Mouse (Mus musculus) embryonic stem cell, embryonic (primary cell): ENCODE results near the gene Rpl21.

Experiments
- CTCF ChIA-PET, 4 experiments: fragments of 300-600 bp in 2 of 4; fragments of 350-600 bp in 2 of 4; sonication (Branson Sonifier 250); formaldehyde crosslinking; loops; one replicate each; lab custom pipeline; 2022; ENCODE audit warnings: inconsistent platforms in 2 of 4; lab: Charles Lee
- POLR2A ChIA-PET, 4 experiments: fragments of 300-600 bp in 2 of 4; fragments of 350-600 bp in 2 of 4; sonication (Branson Sonifier 250); formaldehyde crosslinking; loops; one replicate each; lab custom pipeline; 2022; ENCODE audit warnings: antibody characterized with exemption in 4 of 4, inconsistent platforms in 1 of 4; lab: Charles Lee

The Rpl21 gene

GRCm38 (mm10) chr5:146832769-146833448, at the start of gene Rpl21:
Rpl21 (plus strand) TSS chr5:146832890.
- CTCF ChIA-PET: interaction anchor here in 1 of 4 experiments (0.5 kb wide), 1 partner anchor 87 kb away, joined by 6 read pairs; no protein-coding TSS in a partner anchor
- POLR2A ChIA-PET: interaction anchor here (0.6 to 6.1 kb wide), 36 partner anchors 9 to 1600 kb away, joined by 3 to 76 read pairs (median 5); partner anchors contain the start of genes Rasl11a (in 3 of the 4), Usp12 (in 3 of the 4) and Polr1d (in 1 of the 4)

- POLR2A ChIA-PET: interaction anchor here in 3 of 4 experiments (0.7 to 2.5 kb wide), 7 partner anchors 12 to 60 kb away, joined by 3 to 9 read pairs (median 4); partner anchors contain the start of gene Usp12 (in 1 of the 3)
- CTCF ChIA-PET: interaction anchor here in 3 of 4 experiments (0.7 to 1.4 kb wide), 5 partner anchors 11 to 71 kb away, joined by 3 to 6 read pairs (median 4); partner anchors contain the start of gene Usp12 (in 1 of the 3)
Observed at GRCm38 (mm10) chr5:146783300-146783699, 49.4 kb upstream of the Rpl21 start.

DNA sequence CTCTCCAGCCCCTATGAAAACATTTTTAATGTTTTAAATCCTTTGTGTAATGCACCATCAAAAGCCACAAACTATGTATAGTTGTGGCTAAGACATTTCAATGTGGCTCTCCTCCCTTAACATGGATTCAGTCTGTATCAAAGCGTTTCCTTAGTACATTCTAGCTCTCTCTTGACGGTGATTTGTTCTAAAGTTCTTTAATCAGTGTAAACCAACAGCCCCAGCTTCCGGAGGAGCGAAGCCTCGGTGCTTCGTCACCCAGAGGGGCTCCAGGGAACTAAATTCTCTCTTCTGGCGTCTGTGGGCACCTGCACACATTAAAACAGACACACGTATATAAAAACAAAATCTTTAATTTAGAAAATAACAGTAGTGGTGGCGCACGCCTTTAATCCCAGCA, 48.8 kb upstream of the Rpl21 start:
- ChIA-PET CTCF (interaction anchor here in 2 of 4 experiments (0.6 to 1.4 kb wide), 3 partner anchors 11 to 397 kb away, joined by 3 to 5 read pairs (median 3); partner anchors contain the start of gene Usp12 (in 1 of the 2)), POLR2A (interaction anchor here in 1 of 4 experiments (1.0 to 2.5 kb wide), 7 partner anchors 12 to 83 kb away, joined by 3 to 9 read pairs (median 4); partner anchors contain the start of gene Usp12)

DNA sequence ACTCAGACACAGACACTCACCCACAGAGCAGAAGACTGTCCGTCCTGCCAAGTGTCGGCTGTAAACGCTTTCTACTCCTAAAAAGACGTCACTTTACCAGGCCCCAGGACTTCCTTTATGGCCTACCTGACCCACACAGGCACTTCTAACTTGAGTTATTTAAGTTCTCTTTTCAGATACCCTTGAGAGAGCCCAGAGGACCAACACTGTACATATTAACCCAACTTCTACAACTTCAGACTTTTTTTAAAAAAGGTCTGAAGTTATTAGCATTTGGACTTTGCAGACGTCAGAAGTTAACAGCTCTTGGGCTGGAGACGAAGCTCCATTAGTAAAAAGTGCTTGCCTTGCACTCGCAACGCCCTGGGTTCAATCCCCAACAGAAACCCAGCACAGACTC, 46.6 kb upstream of the Rpl21 start:
- ChIA-PET CTCF (interaction anchor here in 1 of 4 experiments (0.6 kb wide), 1 partner anchor 119 kb away, joined by 3 read pairs; no protein-coding TSS in a partner anchor), POLR2A (interaction anchor here in 1 of 4 experiments (1.9 to 2.5 kb wide), 2 partner anchors 9 to 53 kb away, joined by 6 to 9 read pairs; partner anchors contain the start of gene Usp12)

DNA sequence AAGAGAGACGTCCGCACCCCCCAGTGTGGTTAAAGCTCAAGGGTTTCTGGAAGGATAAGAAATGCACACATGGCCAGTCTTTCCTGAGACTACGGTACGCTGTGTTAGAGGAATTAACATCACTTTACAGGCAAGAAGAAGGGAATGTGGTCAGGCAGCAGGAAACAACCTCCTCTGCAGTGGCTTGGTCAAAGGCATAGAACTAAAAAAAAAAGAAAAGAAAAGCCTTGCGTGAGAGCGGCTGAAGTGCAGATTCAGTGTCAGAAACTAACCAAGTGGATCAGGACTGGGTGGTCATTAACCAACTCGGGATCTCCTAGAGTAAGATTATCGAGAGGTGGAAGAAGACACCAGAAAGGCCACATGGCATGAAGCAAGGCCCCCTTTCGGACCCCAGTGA, 43.3 kb upstream of the Rpl21 start:
- CTCF ChIA-PET: interaction anchor here in 1 of 4 experiments (0.5 to 0.8 kb wide), 3 partner anchors 12 to 889 kb away, joined by 3 to 7 read pairs (median 4); no protein-coding TSS in a partner anchor
- POLR2A ChIA-PET: interaction anchor here in 2 of 4 experiments (0.6 to 2.9 kb wide), 4 partner anchors 11 to 111 kb away, joined by 3 to 11 read pairs (median 3); no protein-coding TSS in a partner anchor

GRCm38 (mm10) chr5:146790944-146791343, 41.7 kb upstream of the Rpl21 start:
- POLR2A ChIA-PET: interaction anchor here in 3 of 4 experiments (0.6 to 2.0 kb wide), 5 partner anchors 10 to 47 kb away, joined by 3 to 5 read pairs (median 4); no protein-coding TSS in a partner anchor

GRCm38 (mm10) chr5:146792140-146792791, 40.4 kb upstream of the Rpl21 start:
- ChIA-PET CTCF (interaction anchor here in 1 of 4 experiments (0.6 kb wide), 1 partner anchor 514 kb away, joined by 4 read pairs; no protein-coding TSS in a partner anchor), POLR2A (interaction anchor here in 3 of 4 experiments (0.5 to 2.5 kb wide), 5 partner anchors 10 to 72 kb away, joined by 3 to 7 read pairs (median 5); no protein-coding TSS in a partner anchor)

More at GRCm38 (mm10) chr5:146790944-146791343, 41.7 kb upstream of the Rpl21 start:
- CTCF ChIA-PET: interaction anchor here in 1 of 4 experiments (1.0 kb wide), 1 partner anchor 33 kb away, joined by 3 read pairs; no protein-coding TSS in a partner anchor

- ChIA-PET CTCF (no interaction called here), POLR2A (interaction anchor here in 1 of 4 experiments (2.5 to 4.7 kb wide), 3 partner anchors 39 to 46 kb away, joined by 6 to 29 read pairs (median 21); partner anchors contain the start of gene Rpl21)
Observed at GRCm38 (mm10) chr5:146793630-146794083, 39.0 kb upstream of the Rpl21 start.

DNA sequence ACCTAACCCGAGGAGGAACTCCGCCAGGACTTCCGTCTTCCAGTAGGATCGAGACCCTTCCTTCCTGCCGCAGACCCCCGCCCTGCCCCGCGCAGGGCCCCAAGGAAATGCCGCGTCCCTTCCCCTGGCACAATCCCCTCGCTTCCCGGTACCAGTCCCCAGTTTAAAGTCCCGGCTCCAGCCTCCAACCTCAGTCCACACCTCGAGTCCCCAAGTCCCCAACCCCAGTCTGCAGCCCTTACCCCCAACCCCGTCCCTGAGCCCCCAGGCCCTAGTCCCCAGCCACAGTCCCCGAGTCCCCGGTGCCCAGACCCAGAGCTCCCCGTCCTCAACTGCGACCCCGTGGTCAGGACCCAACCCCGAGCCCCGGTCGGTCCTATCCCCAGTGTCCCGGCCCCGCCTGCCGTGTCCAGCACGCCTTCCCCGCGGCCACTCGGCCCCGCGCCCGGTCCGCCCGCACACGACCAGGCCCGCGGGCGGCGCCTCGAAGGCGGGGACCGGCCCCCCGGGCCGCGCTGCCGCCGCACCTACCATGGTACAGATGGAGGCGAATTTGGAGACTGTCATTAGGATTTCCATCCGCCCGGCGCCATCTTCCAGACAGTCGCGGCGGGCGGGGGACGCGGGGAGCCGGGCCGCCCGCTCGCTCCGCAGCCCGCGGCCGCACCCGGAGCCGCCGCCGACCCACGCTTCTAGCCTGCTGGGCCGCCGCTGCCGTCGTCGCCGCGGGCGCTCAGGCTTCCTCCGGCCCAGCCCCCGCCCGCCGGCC, 38.4 kb upstream of the Rpl21 start:
- ChIA-PET CTCF (interaction anchor here (0.5 to 1.2 kb wide), 12 partner anchors 11 to 759 kb away, joined by 3 to 6 read pairs (median 4); partner anchors contain the start of gene Rasl11a (in 1 of the 4)), POLR2A (interaction anchor here (0.6 to 4.7 kb wide), 30 partner anchors 10 to 523 kb away, joined by 3 to 29 read pairs (median 5); partner anchors contain the start of genes Rpl21 (in 3 of the 4) and Rasl11a (in 2 of the 4))

DNA sequence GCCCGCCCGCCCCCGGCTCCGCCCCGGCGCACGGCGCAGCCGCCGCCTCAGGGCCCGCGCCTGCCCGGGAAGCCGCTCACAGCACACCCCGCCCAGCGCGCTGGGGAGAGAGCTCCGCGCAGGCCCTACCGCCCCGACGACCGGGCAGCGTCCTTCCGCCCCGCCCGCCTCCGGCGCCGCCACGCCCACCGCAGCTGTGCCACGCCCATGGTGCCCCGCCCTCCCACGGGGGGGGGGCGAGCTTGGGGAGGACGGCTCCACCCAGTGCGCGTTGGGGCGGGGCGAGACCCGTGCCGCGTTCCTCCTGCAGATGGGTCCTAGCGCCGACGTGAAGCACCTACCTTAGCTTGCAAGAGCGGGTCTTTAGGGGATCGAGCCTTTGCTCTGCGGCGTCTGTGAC, 37.8 kb upstream of the Rpl21 start, which contains the start of gene Usp12:
Gene Usp12 (minus strand): TSS at position 154 of the 400 bp plus-strand sequence.
- POLR2A ChIA-PET: interaction anchor here (0.5 to 4.7 kb wide), 39 partner anchors 10 to 1591 kb away, joined by 3 to 29 read pairs (median 4); partner anchors contain the start of genes Rpl21 (in 3 of the 4), Rasl11a (in 2 of the 4) and Zkscan5 (in 1 of the 4)

DNA sequence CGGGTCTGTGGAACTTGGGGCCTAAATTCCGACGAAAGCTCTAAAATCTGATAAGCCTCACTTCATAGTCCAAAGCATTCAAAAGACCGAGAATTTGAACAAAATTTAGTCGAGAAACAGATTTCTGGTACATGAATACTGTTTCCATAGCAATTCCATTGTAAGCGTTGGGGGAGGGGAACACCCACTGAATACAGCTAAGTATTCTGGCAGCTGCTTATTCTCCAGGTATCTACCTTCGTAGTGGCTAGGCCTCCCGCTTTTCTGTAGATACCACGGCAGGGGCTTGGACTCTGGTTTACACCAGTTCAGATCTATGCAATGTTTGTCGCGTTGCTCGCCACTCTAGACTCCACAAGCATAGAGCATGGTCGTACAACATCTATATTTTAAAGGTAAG, 37.0 kb upstream of the Rpl21 start:
- CTCF ChIA-PET: interaction anchor here in 3 of 4 experiments (0.5 to 1.3 kb wide), 6 partner anchors 16 to 153 kb away, joined by 3 to 6 read pairs (median 4); partner anchors contain the start of gene Gtf3a (in 1 of the 3)
- POLR2A ChIA-PET: interaction anchor here in 2 of 4 experiments (0.6 to 4.7 kb wide), 21 partner anchors 9 to 1688 kb away, joined by 3 to 29 read pairs (median 4); partner anchors contain the start of genes Rasl11a (in 1 of the 2), Rpl21 (in 1 of the 2) and Zkscan5 (in 1 of the 2)

More for the DNA sequence above, 37.8 kb upstream of the Rpl21 start, which contains the start of gene Usp12:
- CTCF ChIA-PET: interaction anchor here (0.5 to 1.3 kb wide), 16 partner anchors 12 to 760 kb away, joined by 3 to 6 read pairs (median 4); partner anchors contain the start of gene Rasl11a (in 1 of the 4)

- POLR2A ChIA-PET: interaction anchor here in 1 of 4 experiments (2.0 kb wide), 1 partner anchor 14 kb away, joined by 5 read pairs; no protein-coding TSS in a partner anchor
- CTCF ChIA-PET: interaction anchor here in 1 of 4 experiments (0.6 kb wide), 1 partner anchor 19 kb away, joined by 7 read pairs; no protein-coding TSS in a partner anchor
Observed at GRCm38 (mm10) chr5:146798031-146798430, 34.7 kb upstream of the Rpl21 start.

DNA sequence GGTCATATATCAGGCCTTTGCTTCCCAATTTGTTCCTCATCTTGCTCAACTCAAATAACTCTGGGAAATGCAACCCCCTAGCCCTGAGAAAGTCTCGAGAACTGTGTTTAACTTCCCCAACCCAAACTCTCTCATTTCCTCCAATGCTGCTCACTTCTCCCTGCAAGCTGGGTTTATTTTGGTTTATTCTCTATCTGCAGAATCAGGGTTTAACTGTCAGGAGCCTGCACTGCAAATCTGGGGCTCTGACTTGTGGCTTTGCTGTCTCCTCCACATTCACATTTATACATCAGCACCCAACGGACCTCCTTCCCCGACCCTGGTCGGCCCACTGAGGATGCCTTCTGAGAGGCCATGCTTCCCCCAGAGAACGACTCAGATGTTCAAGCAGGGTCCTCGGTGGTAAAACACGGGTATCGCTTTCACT, 26.7 kb upstream of the Rpl21 start:
- ChIA-PET POLR2A (interaction anchor here in 2 of 4 experiments (0.8 to 1.5 kb wide), 3 partner anchors 32 to 531 kb away, joined by 3 read pairs; no protein-coding TSS in a partner anchor), CTCF (no interaction called here)

GRCm38 (mm10) chr5:146809951-146810350, 22.7 kb upstream of the Rpl21 start:
- ChIA-PET POLR2A (no interaction called here), CTCF (interaction anchor here in 2 of 4 experiments (0.5 to 0.6 kb wide), 2 partner anchors 20 to 88 kb away, joined by 3 read pairs; no protein-coding TSS in a partner anchor)

DNA sequence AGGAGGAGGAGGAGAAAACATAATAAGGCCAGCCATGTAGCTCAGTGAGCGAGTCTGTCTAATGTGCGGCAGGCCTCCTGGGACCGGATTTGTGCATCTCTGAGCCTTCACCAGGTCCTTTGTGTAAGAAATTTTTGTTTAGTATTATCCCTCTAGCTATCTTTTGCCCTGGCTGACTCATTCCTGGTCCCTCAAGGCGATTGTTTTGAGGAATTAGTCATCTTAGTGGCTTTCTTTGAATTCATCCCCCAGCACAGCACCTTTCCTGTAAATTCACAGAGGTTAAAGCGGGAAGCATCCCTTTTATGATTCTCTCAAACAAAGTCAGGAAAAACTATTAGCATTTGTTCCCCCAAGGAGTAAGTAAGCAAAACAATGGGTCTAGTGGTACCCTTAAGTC, 19.8 kb upstream of the Rpl21 start:
- ChIA-PET POLR2A (interaction anchor here in 1 of 4 experiments (1.2 kb wide), 1 partner anchor 17 kb away, joined by 3 read pairs; the partner anchor contains the start of gene Usp12), CTCF (interaction anchor here in 2 of 4 experiments (1.3 to 1.8 kb wide), 2 partner anchors 17 to 107 kb away, joined by 4 to 7 read pairs; partner anchors contain the start of gene Usp12 (in 1 of the 2))

- POLR2A ChIA-PET: interaction anchor here in 1 of 4 experiments (0.7 kb wide), 1 partner anchor 357 kb away, joined by 3 read pairs; no protein-coding TSS in a partner anchor
- CTCF ChIA-PET: interaction anchor here in 3 of 4 experiments (0.6 to 1.8 kb wide), 3 partner anchors 51 to 803 kb away, joined by 3 to 7 read pairs (median 3); no protein-coding TSS in a partner anchor
Observed at GRCm38 (mm10) chr5:146813421-146813820, 19.3 kb upstream of the Rpl21 start.
